Mouse (Mus musculus): ENCODE data around the gene Mcrip1. TPM values are rescaled to one million over a fixed set of nuclear protein-coding genes. Genes with fewer than 3 reads are reported as not detected.
A peak's percentile ranks its signal among the peaks of the same experiment; 100 is the strongest.

Gene Mcrip1
- polyA plus RNA-seq, 1 experiment: 90.1 TPM

GRCm38 (mm10) chr11:120548786-120549167, 750 bp downstream of the Mcrip1 start:
- TF ChIP-seq POLR2A (IDR thresholded peaks at IDR 0.05; ENCODE audit: low read depth, low read length) (no peak), CTCF (IDR thresholded peaks at IDR 0.05; ENCODE audit: borderline replicate concordance, insufficient read depth, low read length) (no peak)

GRCm38 (mm10) chr11:120548214-120548613, 1.3 kb downstream of the Mcrip1 start:
- TF ChIP-seq CTCF (IDR thresholded peaks at IDR 0.05; ENCODE audit: borderline replicate concordance, insufficient read depth, low read length) (no peak), POLR2A (IDR thresholded peaks at IDR 0.05; ENCODE audit: low read depth, low read length) (no peak)
- peak overlapping the region; percentile 71; the same call in 1 of the 2 replicates for H3K4me3 ChIP-seq (ENCODE audit: insufficient read depth, low read length)
- peaks cover 3% of the 10 kb centered on the region; the same call in 1 of the 2 replicates for H3K4me1 ChIP-seq (ENCODE audit: control insufficient read depth, insufficient read depth, low read length)
- H3K27ac ChIP-seq (ENCODE audit: insufficient read depth, low read length): no peak overlapping the region

More at GRCm38 (mm10) chr11:120548786-120549167, 750 bp downstream of the Mcrip1 start:
- Histone ChIP-seq H3K4me1 (ENCODE audit: control insufficient read depth, insufficient read depth, low read length) (peaks cover 3% of the 10 kb centered on the region; the same call in 1 of the 2 replicates), H3K27ac (ENCODE audit: insufficient read depth, low read length) (peak overlapping the region; percentile 84), H3K4me3 (ENCODE audit: insufficient read depth, low read length) (peak overlapping the region; percentile 71)

- Histone ChIP-seq H3K4me1 (ENCODE audit: control insufficient read depth, insufficient read depth, low read length) (peaks cover 3% of the 10 kb centered on the region; the same call in 1 of the 2 replicates), H3K27ac (ENCODE audit: insufficient read depth, low read length) (no peak overlapping the region), H3K4me3 (ENCODE audit: insufficient read depth, low read length) (no peak overlapping the region)
- TF ChIP-seq POLR2A (IDR thresholded peaks at IDR 0.05; ENCODE audit: low read depth, low read length) (peak; percentile 46; the same call in 1 of the 2 replicates), CTCF (IDR thresholded peaks at IDR 0.05; ENCODE audit: borderline replicate concordance, insufficient read depth, low read length) (no peak)
These were observed 2.1 kb downstream of the Mcrip1 start for GRCm38 (mm10) chr11:120547469-120547868.

GRCm38 (mm10) chr11:120545964-120546363, 3.6 kb downstream of the Mcrip1 start:
- Histone ChIP-seq H3K27ac (ENCODE audit: insufficient read depth, low read length) (no peak overlapping the region), H3K4me1 (ENCODE audit: control insufficient read depth, insufficient read depth, low read length) (peaks cover 3% of the 10 kb centered on the region; the same call in 1 of the 2 replicates), H3K4me3 (ENCODE audit: insufficient read depth, low read length) (no peak overlapping the region)
- TF ChIP-seq POLR2A (IDR thresholded peaks at IDR 0.05; ENCODE audit: low read depth, low read length): no peak
- no peak for TF ChIP-seq CTCF (IDR thresholded peaks at IDR 0.05; ENCODE audit: borderline replicate concordance, insufficient read depth, low read length)

- Histone ChIP-seq H3K4me3 (ENCODE audit: insufficient read depth, low read length) (no peak overlapping the region), H3K4me1 (ENCODE audit: control insufficient read depth, insufficient read depth, low read length) (no peaks in the 10 kb centered on the region), H3K27ac (ENCODE audit: insufficient read depth, low read length) (no peak overlapping the region)
- no peak for TF ChIP-seq POLR2A (IDR thresholded peaks at IDR 0.05; ENCODE audit: low read depth, low read length)
- no peak for TF ChIP-seq CTCF (IDR thresholded peaks at IDR 0.05; ENCODE audit: borderline replicate concordance, insufficient read depth, low read length)
These were observed 7.2 kb downstream of the Mcrip1 start for GRCm38 (mm10) chr11:120542376-120542775.

- Histone ChIP-seq H3K4me3 (ENCODE audit: insufficient read depth, low read length) (no peak overlapping the region), H3K27ac (ENCODE audit: insufficient read depth, low read length) (no peak overlapping the region)
- TF ChIP-seq POLR2A (IDR thresholded peaks at IDR 0.05; ENCODE audit: low read depth, low read length) (no peak), CTCF (IDR thresholded peaks at IDR 0.05; ENCODE audit: borderline replicate concordance, insufficient read depth, low read length) (peak; percentile 62; the same call in 1 of the 2 replicates)
These were observed 7.6 kb downstream of the Mcrip1 start for GRCm38 (mm10) chr11:120541907-120542306.

GRCm38 (mm10) chr11:120539285-120540014, 10.1 kb downstream of the Mcrip1 start:
- Histone ChIP-seq H3K4me3 (ENCODE audit: insufficient read depth, low read length) (no peak overlapping the region), H3K27ac (ENCODE audit: insufficient read depth, low read length) (no peak overlapping the region), H3K4me1 (ENCODE audit: control insufficient read depth, insufficient read depth, low read length) (no peaks in the 10 kb centered on the region)
- no peak for TF ChIP-seq POLR2A (IDR thresholded peaks at IDR 0.05; ENCODE audit: low read depth, low read length)
- TF ChIP-seq CTCF (IDR thresholded peaks at IDR 0.05; ENCODE audit: borderline replicate concordance, insufficient read depth, low read length): no peak

More at GRCm38 (mm10) chr11:120541907-120542306, 7.6 kb downstream of the Mcrip1 start:
- no peaks in the 10 kb centered on the region for H3K4me1 ChIP-seq (ENCODE audit: control insufficient read depth, insufficient read depth, low read length)

GRCm38 (mm10) chr11:120538955-120539284, 10.6 kb downstream of the Mcrip1 start:
- no peak for TF ChIP-seq POLR2A (IDR thresholded peaks at IDR 0.05; ENCODE audit: low read depth, low read length)
- no peak for TF ChIP-seq CTCF (IDR thresholded peaks at IDR 0.05; ENCODE audit: borderline replicate concordance, insufficient read depth, low read length)
- no peak overlapping the region for H3K27ac ChIP-seq (ENCODE audit: insufficient read depth, low read length)
- no peak overlapping the region for H3K4me3 ChIP-seq (ENCODE audit: insufficient read depth, low read length)
- H3K4me1 ChIP-seq (ENCODE audit: control insufficient read depth, insufficient read depth, low read length): no peaks in the 10 kb centered on the region

GRCm38 (mm10) chr11:120538485-120538884, 11.0 kb downstream of the Mcrip1 start:
- Histone ChIP-seq H3K4me1 (ENCODE audit: control insufficient read depth, insufficient read depth, low read length) (no peaks in the 10 kb centered on the region), H3K4me3 (ENCODE audit: insufficient read depth, low read length) (no peak overlapping the region), H3K27ac (ENCODE audit: insufficient read depth, low read length) (no peak overlapping the region)
- TF ChIP-seq POLR2A (IDR thresholded peaks at IDR 0.05; ENCODE audit: low read depth, low read length) (no peak), CTCF (IDR thresholded peaks at IDR 0.05; ENCODE audit: borderline replicate concordance, insufficient read depth, low read length) (no peak)

GRCm38 (mm10) chr11:120535804-120536203, 13.7 kb downstream of the Mcrip1 start:
- TF ChIP-seq CTCF (IDR thresholded peaks at IDR 0.05; ENCODE audit: borderline replicate concordance, insufficient read depth, low read length) (no peak), POLR2A (IDR thresholded peaks at IDR 0.05; ENCODE audit: low read depth, low read length) (no peak)
- Histone ChIP-seq H3K27ac (ENCODE audit: insufficient read depth, low read length) (no peak overlapping the region), H3K4me3 (ENCODE audit: insufficient read depth, low read length) (no peak overlapping the region), H3K4me1 (ENCODE audit: control insufficient read depth, insufficient read depth, low read length) (no peaks in the 10 kb centered on the region)
